Mouse (Mus musculus) cerebellum, adult 2 months (tissue): Measurements from ENCODE around the gene Heatr1. TPM values are rescaled to one million over a fixed set of nuclear protein-coding genes. Genes with fewer than 3 reads are reported as not detected.
A peak's percentile ranks its signal among the peaks of the same experiment; 100 is the strongest.
"Not testable (repeated sequence)": the region's sequence is repeated elsewhere in the genome, so short reads cannot be mapped to it uniquely, and the experiment has no call there.

Source experiments
- DNase-seq, 2 experiments: peaks; one replicate each; pipeline ENCODE4 v3.0.0; 2021
- H3K27ac ChIP-seq: fragments of 200-500 bp; 2 replicates; pipeline ENCODE4 v1.5.1; 2012; ENCODE audit warnings: low read length, control low read depth, inconsistent platforms; ENCODE audit not compliant: insufficient read depth
- H3K27me3 ChIP-seq: fragments of 200-500 bp; 2 replicates; pipeline ENCODE4 v1.6.1; 2012; ENCODE audit warnings: inconsistent platforms, mild to moderate bottlenecking, low read length, moderate library complexity; ENCODE audit not compliant: control insufficient read depth, insufficient read depth
- H3K4me1 ChIP-seq: fragments of 200-500 bp; 2 replicates; pipeline ENCODE4 v1.6.1; 2011; ENCODE audit warnings: low read length; ENCODE audit not compliant: control insufficient read depth, insufficient read depth
- H3K4me3 ChIP-seq: fragments of 200-500 bp; replicated peaks from 2 replicates; pipeline ENCODE3; 2011; ENCODE audit warnings: mild to moderate bottlenecking, low read depth, low read length, control low read depth; ENCODE audit not compliant: insufficient read depth
- CTCF ChIP-seq: fragments of 200-500 bp; IDR thresholded peaks from 2 replicates; pipeline ENCODE4 v1.5.1; 2011; ENCODE audit warnings: low read depth, mild to moderate bottlenecking, control low read depth, low read length, moderate library complexity, borderline replicate concordance; ENCODE audit not compliant: insufficient read depth
- POLR2A ChIP-seq: fragments of 200-500 bp; IDR thresholded peaks from 2 replicates; pipeline ENCODE4 v1.6.1; 2011; ENCODE audit warnings: low read length, control low read depth, borderline replicate concordance; ENCODE audit not compliant: insufficient read depth
- WGBS: fragments of 180-500 bp; shearing (Covaris S2); methylation state at CpG from one replicate; pipeline ENCODE4 v1.1.7; 2018; 5-methylcytosine and 5-hydroxymethylcytosine counted together
- polyA plus RNA-seq: library from polyadenylated mRNA; depleted of rRNA; stranded (reverse); fragments of >200 nt; gene quantifications from 2 replicates; pipeline ENCODE4 v1.2.3, GENCODE M21; 2012

Gene Heatr1
- polyA plus RNA-seq, 1 experiment = 19.2 TPM

GRCm38 (mm10) chr13:12460443-12460842 lies 65.6 kb downstream of the Heatr1 start:
- Histone ChIP-seq H3K27ac (peak overlapping the region; percentile 26; the same call in 1 of the 2 replicates), H3K27me3 (no peaks in the 10 kb centered on the region), H3K4me1 (no peaks in the 10 kb centered on the region), H3K4me3 (peak overlapping the region; percentile 73)
- no peak for TF ChIP-seq POLR2A
- no peak for TF ChIP-seq CTCF
- DNase-seq = peak; percentile 54 to 70
- 2% methylated on average over 8 of the region's 8 CpGs for WGBS

GRCm38 (mm10) chr13:12460881-12461729 lies 66.3 kb downstream of the Heatr1 start:
- Histone ChIP-seq H3K4me1 (no peaks in the 10 kb centered on the region), H3K27ac (peak overlapping the region; percentile 26), H3K4me3 (peak overlapping the region; percentile 73), H3K27me3 (no peaks in the 10 kb centered on the region)
- TF ChIP-seq CTCF = no peak
- TF ChIP-seq POLR2A = peak; percentile 65; the same call in 1 of the 2 replicates
- peak; percentile 94 to 95 for DNase-seq
- under 1% methylated on average over 59 of the region's 59 CpGs for WGBS

- no peak overlapping the region for H3K27ac ChIP-seq
- H3K27me3 ChIP-seq = no peaks in the 10 kb centered on the region
- TF ChIP-seq CTCF = no peak
- no peaks in the 10 kb centered on the region for H3K4me1 ChIP-seq
- H3K4me3 ChIP-seq = peak overlapping the region; percentile 73
- WGBS = 2% methylated on average over 7 of the region's 7 CpGs
- DNase-seq = no peak
These were observed 66.9 kb downstream of the Heatr1 start for GRCm38 (mm10) chr13:12461730-12462119.

- Histone ChIP-seq H3K4me3 (no peak overlapping the region), H3K27me3 (no peaks in the 10 kb centered on the region), H3K27ac (no peak overlapping the region), H3K4me1 (no peaks in the 10 kb centered on the region)
- TF ChIP-seq POLR2A (no peak), CTCF (no peak)
- 70% methylated on average over 4 of the region's 4 CpGs for WGBS
- DNase-seq = no peak
These were observed 67.8 kb downstream of the Heatr1 start for GRCm38 (mm10) chr13:12462623-12463022.

- H3K27me3 ChIP-seq, H3K4me3 ChIP-seq, DNase-seq, H3K4me1 ChIP-seq, H3K27ac ChIP-seq: not testable (repeated sequence)
- 77% methylated on average over 6 of the region's 6 CpGs for WGBS
These were observed 69.3 kb downstream of the Heatr1 start for GRCm38 (mm10) chr13:12464159-12464558.

- Histone ChIP-seq H3K4me1 (no peaks in the 10 kb centered on the region), H3K27ac (no peak within 1 kb of the TSS), H3K27me3 (no peaks in the 10 kb centered on the region), H3K4me3 (no peak within 1 kb of the TSS)
- WGBS = 72% methylated on average over 1 of the region's 1 CpGs
- no peak for DNase-seq
- no peak for TF ChIP-seq POLR2A
- TF ChIP-seq CTCF = no peak
These were observed 70.0 kb downstream of the Heatr1 start, which contains the start of gene Lgals8 for GRCm38 (mm10) chr13:12464844-12465243. Gene Lgals8 (minus strand): TSS chr13:12464944.

GRCm38 (mm10) chr13:12468488-12468887 lies 73.7 kb downstream of the Heatr1 start:
- H3K27ac ChIP-seq = no peak overlapping the region
- H3K4me1 ChIP-seq = no peaks in the 10 kb centered on the region
- no peak for DNase-seq
- H3K27me3 ChIP-seq = no peaks in the 10 kb centered on the region
- no peak for TF ChIP-seq CTCF
- no peak for TF ChIP-seq POLR2A
- WGBS = 88% methylated on average over 1 of the region's 1 CpGs
- no peak overlapping the region for H3K4me3 ChIP-seq

- WGBS = 31% methylated on average over 8 of the region's 8 CpGs
- Histone ChIP-seq H3K4me1 (no peaks in the 10 kb centered on the region), H3K27ac (no peak overlapping the region), H3K4me3 (no peak overlapping the region), H3K27me3 (no peaks in the 10 kb centered on the region)
- TF ChIP-seq POLR2A (no peak), CTCF (peak; percentile 68; the same call in 1 of the 2 replicates)
- peak; percentile 47 to 65 for DNase-seq
These were observed 79.0 kb downstream of the Heatr1 start for GRCm38 (mm10) chr13:12473724-12474378.
